In the genomic region with DNA sequence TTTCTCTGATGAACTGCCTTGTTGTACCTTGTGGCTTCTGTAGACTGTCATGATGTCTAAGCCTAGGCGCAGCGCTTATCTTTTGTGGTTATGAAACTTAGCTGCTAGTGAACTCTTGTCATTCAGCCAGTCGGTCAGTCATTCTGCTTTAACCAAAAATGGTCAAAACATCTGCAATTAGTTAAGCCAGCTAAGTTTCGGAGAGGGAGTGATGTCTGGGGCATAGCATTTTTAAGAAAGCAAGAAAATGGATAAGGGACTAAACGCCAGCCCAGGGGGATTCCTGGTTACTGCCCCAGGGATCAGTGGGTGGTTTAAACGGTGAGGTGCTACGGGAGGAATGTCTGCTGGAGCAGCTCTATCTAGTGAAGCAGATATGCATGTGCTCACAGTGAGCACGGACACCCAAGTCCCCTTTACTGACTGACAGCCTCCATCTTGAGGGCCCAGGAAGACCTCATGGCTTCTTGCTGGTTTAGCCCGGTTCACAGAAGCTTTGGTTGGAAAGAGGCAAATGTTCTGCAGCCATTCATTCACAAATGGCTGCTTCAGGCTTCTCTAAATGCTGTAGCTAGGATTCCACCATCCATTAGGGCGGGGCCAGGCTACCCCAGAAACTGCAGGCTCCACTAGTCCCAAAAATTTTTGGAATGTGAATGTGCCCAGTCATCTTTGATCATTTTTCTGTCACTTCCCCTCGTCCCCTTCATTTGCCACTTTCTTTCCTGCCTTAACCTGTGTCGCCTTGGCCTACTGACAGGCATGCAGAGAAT, we compare ENCODE assay signal across 10 mouse cellular contexts. TPM values are rescaled to one million over a fixed set of nuclear protein-coding genes. Genes with fewer than 3 reads are reported as not detected.
A peak's percentile ranks its signal among the peaks of the same experiment; 100 is the strongest.
DNase-seq lines count a peak whose midpoint lies in the region; ATAC-seq and TF ChIP-seq lines count a peak whose summit lies in the region.
"Had no signal": no experiment of that assay in that cellular context is flagged by ENCODE, and none has a peak within 500 bp of the region (broad histone marks: within the 10 kb centered on the region; RNA-seq: fewer than 3 reads in every experiment).

No protein-coding gene starts in this region.

- no peak for TF ChIP-seq EP300 in lung, postnatal 0 days (IDR thresholded peaks at IDR 0.05)

- no peak for TF ChIP-seq POLR2A in limb, embryonic 14.5 days (IDR thresholded peaks at IDR 0.05; ENCODE audit: borderline replicate concordance, extremely low read depth, insufficient read depth, insufficient read length)

- H3K27me3 ChIP-seq in lung, postnatal 0 days (replicated peaks; ENCODE audit: insufficient read depth, low read length), result no peaks in the 10 kb centered on the region
- no peaks in the 10 kb centered on the region for H3K27me3 ChIP-seq in embryonic facial prominence, embryonic 15.5 days
- no peaks in the 10 kb centered on the region for H3K27me3 ChIP-seq in limb, embryonic 14.5 days (ENCODE audit: control insufficient read depth, insufficient read depth, low read length)

- no peaks in the 10 kb centered on the region for H3K36me3 ChIP-seq in lung, postnatal 0 days (ENCODE audit: insufficient read depth, low read length)
- H3K36me3 ChIP-seq in embryonic facial prominence, embryonic 15.5 days, result peaks cover 34% of the 10 kb centered on the region
- peaks cover 53% of the 10 kb centered on the region for H3K36me3 ChIP-seq in limb, embryonic 14.5 days (ENCODE audit: control insufficient read depth, insufficient read depth, low read length)

- no peak for ATAC-seq in lung, postnatal 0 days
- no peak for ATAC-seq in embryonic facial prominence, embryonic 15.5 days (ENCODE audit: insufficient number of reproducible peaks, low FRiP score, low TSS enrichment, low read depth)
- no peak for ATAC-seq in limb, embryonic 14.5 days (ENCODE audit: low FRiP score, low read depth)

- peak overlapping the region; percentile 78 for H3K27ac ChIP-seq in gastrocnemius, adult 2 months
- H3K27ac ChIP-seq in lung, postnatal 0 days (ENCODE audit: low read length), result peak overlapping the region; percentile 55
- H3K27ac ChIP-seq in embryonic facial prominence, embryonic 15.5 days (replicated peaks), result peak overlapping the region; percentile 89
- peak overlapping the region; percentile 56 for H3K27ac ChIP-seq in limb, embryonic 14.5 days (replicated peaks; ENCODE audit: low read depth, low read length)

- no peak overlapping the region for H3K4me2 ChIP-seq in lung, postnatal 0 days (replicated peaks; ENCODE audit: low read depth, low read length)
- H3K4me2 ChIP-seq in embryonic facial prominence, embryonic 15.5 days (replicated peaks), result no peak overlapping the region; the same call in 1 of the 2 replicates
- peak overlapping the region; percentile 10; the same call in 1 of the 2 replicates for H3K4me2 ChIP-seq in limb, embryonic 14.5 days (replicated peaks; ENCODE audit: low read depth, low read length, severe bottlenecking)

- H3K4me1 ChIP-seq in lung, postnatal 0 days (ENCODE audit: insufficient read depth, low read depth, low read length), result peaks cover 38% of the 10 kb centered on the region
- H3K4me1 ChIP-seq in embryonic facial prominence, embryonic 15.5 days, result peaks cover 85% of the 10 kb centered on the region
- peaks cover 66% of the 10 kb centered on the region for H3K4me1 ChIP-seq in limb, embryonic 14.5 days (ENCODE audit: control insufficient read depth, insufficient read depth, low read length)

- DNase-seq in gastrocnemius, adult 2 months, result no peak
- no peak for DNase-seq in gastrocnemius, postnatal 10 days
- no peak for DNase-seq in lung, postnatal 0 days (ENCODE audit: low spot score)
- no peak for DNase-seq in lung, postnatal 14 days
- no peak for DNase-seq in limb, embryonic 14.5 days (ENCODE audit: low spot score)
- no peak for DNase-seq in layer of hippocampus, adult 18-20 months (ENCODE audit: low spot score in 2 of 2)
- no peak for DNase-seq in right cerebral cortex, adult 2 months (ENCODE audit: low spot score in 2 of 2)
- DNase-seq: adrenal gland, postnatal 14 days; B cell, adult 2 months had no signal

- H3K9ac ChIP-seq in lung, postnatal 0 days (replicated peaks; ENCODE audit: low read depth), result no peak overlapping the region
- H3K9ac ChIP-seq in embryonic facial prominence, embryonic 15.5 days, result no peak overlapping the region
- H3K9ac ChIP-seq in limb, embryonic 14.5 days (ENCODE audit: low read depth, low read length, severe bottlenecking), result no peak overlapping the region

- H3K4me3 ChIP-seq in gastrocnemius, adult 2 months, result peak overlapping the region; percentile 33
- H3K4me3 ChIP-seq in lung, postnatal 0 days (ENCODE audit: low read depth, low read length), result no peak overlapping the region
- no peak overlapping the region for H3K4me3 ChIP-seq in embryonic facial prominence, embryonic 15.5 days (replicated peaks)
- H3K4me3 ChIP-seq in limb, embryonic 14.5 days (replicated peaks; ENCODE audit: low read length), result no peak overlapping the region

- 52% methylated on average over 12 of the region's 12 CpGs for WGBS in lung, postnatal 0 days
- 35% methylated on average over 12 of the region's 12 CpGs for WGBS in embryonic facial prominence, embryonic 15.5 days
- WGBS in limb, embryonic 14.5 days, result 48% methylated on average over 12 of the region's 12 CpGs

- intact Hi-C loops in gastrocnemius, adult 2 months (cut with DNase I), result no loop called here

- H3K9me3 ChIP-seq in lung, postnatal 0 days (ENCODE audit: low read length), result no peaks in the 10 kb centered on the region
- H3K9me3 ChIP-seq in embryonic facial prominence, embryonic 15.5 days (replicated peaks), result no peaks in the 10 kb centered on the region
- no peaks in the 10 kb centered on the region for H3K9me3 ChIP-seq in limb, embryonic 14.5 days (ENCODE audit: control insufficient read depth, low read length)

- TF ChIP-seq CTCF in gastrocnemius, adult 2 months (IDR thresholded peaks at IDR 0.05), result no peak
- TF ChIP-seq CTCF in lung, postnatal 0 days (IDR thresholded peaks at IDR 0.05), result no peak

RNA-seq across cellular contexts. Expression of gene Fstl1, which starts 13.5 kb away (rescaled TPM):
- 10 to 100 TPM; 30.2 to 54.1 TPM for total RNA-seq in gastrocnemius, adult 2 months (2021)
- 100 to 1,000 TPM; 329 to 424 TPM for total RNA-seq in gastrocnemius, postnatal 10 days (2021)
- polyA plus RNA-seq in lung, postnatal 0 days (2015; fragmentation: Nextera tagmentation; extraction: Ambion mirVana), result 305 and 333 TPM in 2 replicates
- polyA plus RNA-seq in embryonic facial prominence, embryonic 15.5 days (2015; fragmentation: Nextera tagmentation; extraction: Ambion mirVana), result 725 and 741 TPM in 2 replicates
- 478 and 520 TPM in 2 replicates for polyA plus RNA-seq in limb, embryonic 14.5 days (2012; rRNA removed)
- 865 and 910 TPM in 2 replicates for polyA plus RNA-seq in limb, embryonic 14.5 days (2014; fragmentation: Nextera tagmentation; extraction: Ambion mirVana)
- 10 to 100 TPM; 31.3 to 34.0 TPM for total RNA-seq in layer of hippocampus, adult 18-20 months (2021)

Comparison
In these comparisons a context has a peak if more than half of its experiments do, and no peak if none do; other contexts are left out.
1. RNA of gene Fstl1, which starts 13.5 kb away (total RNA-seq): 329 to 424 TPM in gastrocnemius, postnatal 10 days; 30.2 to 54.1 TPM in gastrocnemius, adult 2 months and 31.3 to 34.0 TPM in layer of hippocampus, adult 18-20 months; every median in the first group is over 4 times any median in the second.
2. Peak in every context shown above with its lines, with median percentiles within 50 percentile points of each other: H3K27ac ChIP-seq.